Mouse (Mus musculus) liver, embryonic 12.5 days (tissue): ENCODE data around the gene Ncs1. TPM values are rescaled to one million over a fixed set of nuclear protein-coding genes. Genes with fewer than 3 reads are reported as not detected.

ENCODE experiments used
- ATAC-seq: fragments of 200-750 bp; cut with Nextera tagmentation; 2 replicates; pipeline ENCODE4 v1.8.0; 2017; ENCODE audit warnings: moderate number of reproducible peaks, mild to moderate bottlenecking, moderate library complexity
- H3K27ac ChIP-seq: fragments of 300-500 bp; sonication (generic); 2 replicates; pipeline ENCODE4 v1.5.1; 2016; ENCODE audit warnings: mild to moderate bottlenecking
- H3K27me3 ChIP-seq: fragments of 300-500 bp; sonication (generic); replicated peaks from 2 replicates; pipeline ENCODE4 v1.6.1; 2016; ENCODE audit warnings: mild to moderate bottlenecking, moderate library complexity
- H3K36me3 ChIP-seq: fragments of 300-500 bp; sonication (generic); 2 replicates; pipeline ENCODE4 v1.6.1; 2016; ENCODE audit warnings: mild to moderate bottlenecking, moderate library complexity
- H3K4me1 ChIP-seq: fragments of 300-500 bp; sonication (generic); 2 replicates; pipeline ENCODE4 v1.6.1; 2016
- H3K4me2 ChIP-seq: fragments of 300-500 bp; sonication (generic); 2 replicates; pipeline ENCODE4 v1.6.1; 2016; ENCODE audit warnings: mild to moderate bottlenecking, moderate library complexity
- H3K4me3 ChIP-seq: fragments of 300-500 bp; sonication (generic); 2 replicates; pipeline ENCODE4 v1.5.1; 2016; ENCODE audit warnings: mild to moderate bottlenecking, moderate library complexity
- H3K9ac ChIP-seq: fragments of 300-500 bp; sonication (generic); 2 replicates; pipeline ENCODE4 v1.6.1; 2016; ENCODE audit warnings: mild to moderate bottlenecking, moderate library complexity
- H3K9me3 ChIP-seq: fragments of 300-500 bp; sonication (generic); replicated peaks from 2 replicates; pipeline ENCODE4 v1.6.1; 2016; ENCODE audit warnings: mild to moderate bottlenecking, moderate library complexity
- WGBS: fragments of 180-500 bp; shearing (Covaris S2); methylation state at CpG from one replicate; pipeline ENCODE4 v1.1.7; 2016; ENCODE audit not compliant: insufficient replicate concordance; 5-methylcytosine and 5-hydroxymethylcytosine counted together
- polyA plus RNA-seq: library from polyadenylated mRNA; unstranded; fragments of >200 nt; fragmentation: Nextera tagmentation; extraction: Ambion mirVana; gene quantifications from 2 replicates; pipeline ENCODE4 v1.2.1, GENCODE M21; 2016

Ncs1 gene
- polyA plus RNA-seq, 1 experiment from 2014 or later = 4.3 TPM

DNA sequence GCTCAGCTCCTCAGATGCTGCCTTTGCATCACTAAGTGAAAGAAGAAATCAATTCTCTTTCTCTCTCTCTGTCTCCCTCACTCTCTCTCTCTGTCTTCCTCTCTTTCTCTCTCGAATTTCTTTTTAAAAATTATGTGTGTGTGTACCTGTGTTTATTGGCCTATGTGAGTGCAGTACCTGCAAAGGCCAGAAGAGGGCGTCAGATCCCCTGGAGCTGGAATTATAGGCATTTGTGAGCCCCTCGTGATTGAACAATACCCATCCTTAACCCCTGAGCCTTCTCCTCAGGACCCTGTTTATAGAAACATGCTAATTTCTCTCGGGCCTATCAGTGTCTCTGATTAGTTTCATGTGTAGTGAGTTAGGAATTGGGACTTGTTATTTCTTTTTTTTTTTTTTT lies 62.6 kb downstream of the Ncs1 start:
- Histone ChIP-seq H3K4me1 (no peaks in the 10 kb centered on the region), H3K36me3 (no peaks in the 10 kb centered on the region), H3K4me3 (no peak overlapping the region), H3K4me2 (no peak overlapping the region), H3K9ac (no peak overlapping the region), H3K27ac (no peak overlapping the region), H3K27me3 (peaks cover 52% of the 10 kb centered on the region), H3K9me3 (no peaks in the 10 kb centered on the region)
- no peak for ATAC-seq
- WGBS = 43% methylated on average over 4 of the region's 4 CpGs

DNA sequence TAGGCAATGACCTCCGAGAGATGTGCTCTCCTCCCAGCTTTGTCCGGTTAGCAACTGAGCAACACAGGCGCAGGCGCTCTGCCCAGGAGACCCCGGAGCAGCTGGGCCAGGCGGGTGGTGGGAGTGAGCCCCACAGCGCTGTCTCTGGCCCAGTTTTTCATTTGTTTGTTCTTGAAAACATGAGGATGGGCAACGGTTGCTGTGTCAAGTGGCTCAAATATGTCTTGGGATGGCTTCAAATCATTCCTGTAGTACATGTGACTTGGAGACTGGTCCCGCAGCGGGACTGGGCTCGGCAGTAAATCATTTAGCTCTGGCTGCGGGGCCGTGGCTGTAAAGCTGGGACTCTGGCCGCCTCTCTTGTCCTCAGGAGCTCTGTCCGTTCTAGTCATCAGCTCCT lies 63.9 kb downstream of the Ncs1 start:
- H3K27me3 ChIP-seq = peaks cover 65% of the 10 kb centered on the region
- no peak overlapping the region for H3K4me2 ChIP-seq
- H3K36me3 ChIP-seq = no peaks in the 10 kb centered on the region
- no peak for ATAC-seq
- no peaks in the 10 kb centered on the region for H3K9me3 ChIP-seq
- 52% methylated on average over 15 of the region's 15 CpGs for WGBS
- H3K27ac ChIP-seq = no peak overlapping the region
- no peak overlapping the region for H3K9ac ChIP-seq
- no peak overlapping the region for H3K4me3 ChIP-seq
- no peaks in the 10 kb centered on the region for H3K4me1 ChIP-seq

DNA sequence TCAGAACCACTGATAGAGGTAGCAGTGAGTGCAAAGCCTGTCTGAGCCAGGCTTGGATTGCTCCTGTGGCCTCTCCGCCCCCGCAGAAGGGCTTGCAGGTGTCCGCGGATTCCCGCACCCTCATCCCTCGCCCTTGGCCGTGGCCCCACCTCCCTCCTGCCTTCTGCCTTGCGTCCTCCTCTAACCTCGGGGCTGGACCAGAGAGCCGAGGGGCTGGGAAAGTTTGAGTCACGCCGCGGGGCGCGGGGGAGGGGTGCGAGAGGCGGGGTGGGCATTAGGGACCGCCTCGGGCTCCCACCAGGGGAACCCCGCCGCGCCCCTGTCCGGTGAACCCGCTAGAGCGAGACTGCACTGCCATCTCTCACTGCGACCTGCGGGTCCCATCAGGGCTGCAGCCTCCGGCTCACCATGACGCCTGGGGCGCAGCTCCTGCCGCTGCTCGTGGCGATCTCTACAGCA lies 68.4 kb downstream of the Ncs1 start, which contains the start of gene Hmcn2:
TSS of gene Hmcn2 (plus strand) at position 409 of the 459 bp plus-strand sequence.
- WGBS = 6% methylated on average over 31 of the region's 33 CpGs
- Histone ChIP-seq H3K4me3 (no peak within 1 kb of the TSS), H3K27ac (no peak within 1 kb of the TSS), H3K4me2 (peak within 1 kb of the TSS; percentile 30), H3K4me1 (no peaks in the 10 kb centered on the region), H3K36me3 (no peaks in the 10 kb centered on the region), H3K27me3 (peaks cover 99% of the 10 kb centered on the region), H3K9ac (no peak within 1 kb of the TSS), H3K9me3 (no peaks in the 10 kb centered on the region)
- ATAC-seq = no peak

DNA sequence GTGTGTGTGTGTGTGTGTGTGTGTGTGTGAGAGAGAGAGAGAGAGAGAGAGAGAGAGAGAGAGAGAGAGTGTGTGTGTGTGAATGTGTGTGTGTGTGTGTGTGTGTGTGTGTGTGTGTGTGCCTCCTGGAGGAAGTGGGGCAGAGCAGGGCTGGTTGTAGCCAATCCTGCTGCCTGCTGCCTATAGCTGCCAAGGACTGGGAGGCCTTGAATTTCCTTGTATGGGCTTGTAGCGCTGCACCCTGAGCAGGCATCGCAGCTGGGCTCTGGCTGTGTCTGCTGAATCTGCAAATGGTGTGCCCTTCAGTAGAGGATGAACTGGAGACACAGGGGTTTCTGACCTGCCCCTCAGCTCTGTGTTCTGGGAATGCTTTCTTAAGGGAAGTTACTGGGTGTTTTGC lies 72.5 kb downstream of the Ncs1 start:
- no peak overlapping the region for H3K4me3 ChIP-seq
- no peak for ATAC-seq
- H3K4me1 ChIP-seq = no peaks in the 10 kb centered on the region
- H3K27ac ChIP-seq = no peak overlapping the region
- no peaks in the 10 kb centered on the region for H3K9me3 ChIP-seq
- H3K9ac ChIP-seq = no peak overlapping the region
- H3K27me3 ChIP-seq = peaks cover 72% of the 10 kb centered on the region
- H3K4me2 ChIP-seq = no peak overlapping the region
- WGBS = 21% methylated on average over 2 of the region's 2 CpGs
- no peaks in the 10 kb centered on the region for H3K36me3 ChIP-seq

DNA sequence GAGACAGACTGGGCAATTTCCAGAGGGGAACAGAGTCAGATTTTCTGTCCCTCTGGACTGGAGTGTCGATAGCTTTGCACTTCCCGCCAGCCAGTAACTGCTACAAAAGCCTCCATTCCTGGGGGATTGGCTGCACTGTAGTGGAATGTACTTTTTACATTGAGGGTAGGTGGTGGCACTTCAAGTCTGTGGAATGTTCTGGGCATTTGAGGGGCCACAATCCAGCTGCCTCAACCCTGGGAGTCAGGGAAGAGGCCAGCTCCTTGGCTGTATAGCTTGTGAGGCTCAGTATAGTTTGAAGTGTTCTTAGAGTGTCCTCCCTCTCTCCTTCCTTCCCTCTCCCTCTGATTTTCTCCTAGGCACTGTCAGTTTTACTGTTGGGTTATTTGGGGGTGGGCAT lies 73.6 kb downstream of the Ncs1 start:
- Histone ChIP-seq H3K27me3 (peaks cover 62% of the 10 kb centered on the region), H3K27ac (no peak overlapping the region), H3K4me1 (no peaks in the 10 kb centered on the region), H3K9ac (no peak overlapping the region), H3K4me3 (no peak overlapping the region), H3K36me3 (no peaks in the 10 kb centered on the region), H3K9me3 (no peaks in the 10 kb centered on the region), H3K4me2 (no peak overlapping the region)
- no peak for ATAC-seq
- 65% methylated on average over 2 of the region's 2 CpGs for WGBS

DNA sequence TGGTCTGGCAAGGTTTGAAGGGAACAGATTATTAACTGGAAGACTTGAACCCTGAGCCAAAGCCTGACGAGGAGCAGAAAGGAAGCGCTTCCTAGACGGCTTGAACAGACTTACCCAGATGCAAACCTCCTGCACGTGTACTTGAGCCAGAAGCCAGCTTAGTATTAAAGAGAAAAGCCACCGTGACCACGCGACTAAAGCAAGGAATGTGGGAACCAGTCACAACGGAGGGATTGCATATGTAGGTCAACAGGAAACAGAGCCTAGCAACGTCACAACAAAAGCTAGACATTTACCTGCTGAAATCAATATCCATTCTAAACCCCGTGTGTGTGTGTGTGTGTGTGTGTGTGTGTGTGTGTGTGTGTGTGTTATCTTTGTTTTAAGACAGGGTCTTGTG lies 81.6 kb downstream of the Ncs1 start:
- H3K9ac ChIP-seq = no peak overlapping the region
- no peak for ATAC-seq
- H3K4me3 ChIP-seq = no peak overlapping the region
- H3K27ac ChIP-seq = no peak overlapping the region
- no peak overlapping the region for H3K4me2 ChIP-seq
- H3K9me3 ChIP-seq = no peaks in the 10 kb centered on the region
- WGBS = 62% methylated on average over 10 of the region's 10 CpGs
- no peaks in the 10 kb centered on the region for H3K4me1 ChIP-seq
- H3K36me3 ChIP-seq = no peaks in the 10 kb centered on the region
- H3K27me3 ChIP-seq = peaks cover 4% of the 10 kb centered on the region; the same call in 1 of the 2 replicates

DNA sequence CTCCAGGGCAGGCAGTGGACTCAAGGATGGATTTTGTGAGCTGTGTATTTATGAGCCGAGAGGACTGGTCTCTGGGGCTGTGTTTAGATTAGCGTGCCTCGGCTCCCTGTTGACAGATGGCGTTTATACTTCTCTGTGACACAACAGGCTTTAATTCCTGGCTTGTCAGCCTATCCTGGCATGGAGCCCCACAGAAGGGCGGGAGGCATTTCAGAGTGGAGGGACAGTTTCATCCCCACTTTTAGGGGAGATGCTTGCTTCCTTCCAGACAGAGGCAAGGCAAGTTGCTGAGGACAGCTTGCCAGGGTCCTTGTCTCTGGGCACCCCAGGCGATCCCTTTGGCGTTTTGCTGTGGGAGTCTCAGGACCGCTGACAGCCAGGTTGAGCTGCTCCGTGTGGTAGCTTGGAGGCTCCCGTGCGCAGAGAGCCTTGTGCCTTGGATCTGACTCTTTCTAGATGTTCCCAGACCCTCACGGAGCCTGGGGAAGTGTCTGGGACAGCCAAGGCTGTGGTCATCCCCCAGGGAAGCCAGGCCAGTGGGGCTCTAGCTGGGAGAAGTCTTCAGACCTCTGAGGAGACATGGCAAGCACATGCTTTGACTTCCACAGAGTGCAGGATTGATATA lies 92.2 kb downstream of the Ncs1 start:
- Histone ChIP-seq H3K9me3 (no peaks in the 10 kb centered on the region), H3K27me3 (peaks cover 15% of the 10 kb centered on the region; the same call in 1 of the 2 replicates), H3K4me2 (no peak overlapping the region), H3K36me3 (no peaks in the 10 kb centered on the region), H3K4me3 (no peak overlapping the region), H3K9ac (no peak overlapping the region), H3K4me1 (no peaks in the 10 kb centered on the region), H3K27ac (no peak overlapping the region)
- 55% methylated on average over 12 of the region's 12 CpGs for WGBS
- no peak for ATAC-seq

DNA sequence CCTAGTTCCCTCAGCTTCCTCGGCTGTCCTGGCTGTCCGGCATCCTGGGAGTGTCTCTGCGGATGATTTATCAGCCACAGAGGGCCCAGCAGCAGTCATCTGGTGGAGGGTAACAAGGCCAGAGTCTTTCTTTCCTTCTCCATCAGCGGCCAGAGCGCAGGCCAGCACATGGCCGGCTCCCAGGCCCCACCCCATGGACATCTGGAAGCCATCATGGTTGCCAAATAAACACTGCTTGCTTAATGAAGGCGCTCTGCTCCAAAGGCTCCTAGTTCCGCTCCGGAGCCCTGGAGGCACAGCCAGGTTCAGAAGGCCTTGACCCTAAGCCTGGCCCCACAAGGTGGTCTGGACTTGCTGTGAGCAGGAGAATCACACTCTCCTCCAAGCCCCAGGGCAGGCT lies 94.2 kb downstream of the Ncs1 start:
- Histone ChIP-seq H3K4me2 (no peak overlapping the region), H3K27me3 (peaks cover 15% of the 10 kb centered on the region; the same call in 1 of the 2 replicates), H3K9me3 (no peaks in the 10 kb centered on the region), H3K4me3 (no peak overlapping the region), H3K4me1 (no peaks in the 10 kb centered on the region), H3K27ac (no peak overlapping the region), H3K9ac (no peak overlapping the region), H3K36me3 (no peaks in the 10 kb centered on the region)
- ATAC-seq = no peak
- 59% methylated on average over 9 of the region's 9 CpGs for whole genome bisulfite sequencing

DNA sequence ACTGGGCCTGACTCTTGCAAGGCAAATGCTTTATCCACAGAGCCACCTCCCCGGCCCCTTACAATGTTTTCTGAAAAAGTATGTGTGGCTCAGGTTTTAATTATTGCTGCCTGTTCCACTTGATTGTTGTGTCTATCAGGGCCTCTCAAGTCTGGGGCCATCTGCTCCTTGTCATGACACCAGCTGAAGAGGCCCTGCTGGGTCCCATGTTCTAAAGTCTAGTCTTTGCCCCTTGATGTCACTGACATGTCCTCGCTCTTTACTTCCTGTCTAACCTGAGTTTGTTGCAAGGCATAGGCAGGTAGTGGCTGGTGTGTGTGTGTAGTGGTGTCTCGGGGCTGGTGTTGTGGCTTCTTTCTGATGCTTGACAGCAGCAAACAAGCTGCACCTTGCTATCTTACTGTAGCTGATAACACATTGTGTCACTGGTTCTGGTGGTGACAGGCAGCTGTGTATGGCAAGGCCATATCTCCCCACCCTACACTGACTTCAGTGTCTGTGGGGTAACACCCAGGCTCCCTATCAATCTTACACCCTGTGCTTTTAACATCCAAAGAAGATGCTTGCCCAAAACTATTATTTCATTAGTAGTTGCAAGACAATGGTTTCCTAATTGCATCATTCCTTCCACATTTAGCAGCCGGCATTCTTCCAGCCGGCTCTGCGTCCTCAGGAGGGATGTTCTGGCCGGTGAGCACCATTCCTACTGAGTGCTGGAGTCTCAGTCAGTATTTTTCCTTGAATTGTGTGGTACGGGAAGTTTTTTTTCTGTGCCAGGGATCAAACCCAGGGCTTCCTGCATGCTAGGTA lies 96.3 kb downstream of the Ncs1 start:
- no peaks in the 10 kb centered on the region for H3K9me3 ChIP-seq
- no peak overlapping the region for H3K27ac ChIP-seq
- H3K4me1 ChIP-seq = no peaks in the 10 kb centered on the region
- no peaks in the 10 kb centered on the region for H3K36me3 ChIP-seq
- peaks cover 15% of the 10 kb centered on the region; the same call in 1 of the 2 replicates for H3K27me3 ChIP-seq
- no peak overlapping the region for H3K9ac ChIP-seq
- no peak overlapping the region for H3K4me2 ChIP-seq
- ATAC-seq = no peak
- 63% methylated on average over 8 of the region's 8 CpGs for WGBS
- H3K4me3 ChIP-seq = no peak overlapping the region

Other genes with a start within 250 kb of the Ncs1 start
- 11.1 and 11.4 TPM in 2 replicates for gene Fnbp1, start 103.8 kb upstream of the Ncs1 start, polyA plus RNA-seq
- gene Gpr107, start 93.5 kb upstream of the Ncs1 start, polyA plus RNA-seq = 18.8 and 19.3 TPM in 2 replicates
- gene Hmcn2, start 68.6 kb downstream of the Ncs1 start, polyA plus RNA-seq = 0.35 and 0.36 TPM in 2 replicates
- 58.9 and 59.9 TPM in 2 replicates for gene Ass1, start 224.4 kb downstream of the Ncs1 start, polyA plus RNA-seq